Mouse (Mus musculus): ENCODE data around the gene Dpf1. TPM values are rescaled to one million over a fixed set of nuclear protein-coding genes. Genes with fewer than 3 reads are reported as not detected.

Gene Dpf1
- total and polyA plus RNA-seq, 2 experiments: 0.28 TPM; not detected in 1

DNA sequence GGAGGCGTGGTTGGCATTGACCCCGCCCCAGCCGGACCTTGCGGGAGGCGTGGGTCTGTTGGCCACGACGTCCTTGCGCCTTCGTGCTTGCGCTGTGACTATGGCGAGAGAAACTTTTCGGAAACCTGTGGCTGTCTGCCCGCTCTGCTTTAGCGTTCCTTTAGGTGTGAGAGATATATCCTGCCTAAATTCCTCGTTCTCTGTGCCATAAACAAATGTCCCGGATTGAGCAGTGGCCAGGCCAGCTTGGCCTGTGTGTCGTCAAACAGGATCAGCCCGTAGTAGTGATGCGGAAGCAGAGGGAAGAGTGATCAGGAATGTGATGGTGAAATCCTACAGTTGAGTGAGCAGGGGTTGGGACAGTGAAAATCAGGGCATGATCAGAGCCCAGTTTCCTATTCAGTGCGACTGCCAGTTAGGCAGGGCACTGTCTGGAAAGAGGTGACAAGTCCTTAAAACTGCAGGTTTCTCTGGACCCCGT, 21.6 kb upstream of the Dpf1 start:
- no peak for TF ChIP-seq CTCF (IDR thresholded peaks at IDR 0.05; ENCODE audit: low read depth, low read length)
- TF ChIP-seq POLR2A (IDR thresholded peaks at IDR 0.05; ENCODE audit: extremely low read depth, insufficient read depth, low read length): no peak
- Histone ChIP-seq H3K36me3 (ENCODE audit: control insufficient read depth, insufficient read depth, low read length) (no peaks in the 10 kb centered on the region), H3K27me3 (ENCODE audit: control insufficient read depth, insufficient read depth, low read length) (no peaks in the 10 kb centered on the region), H3K27ac (replicated peaks; ENCODE audit: insufficient read depth, low read depth, low read length) (peak overlapping the region; percentile 82), H3K4me3 (ENCODE audit: insufficient read depth, low read depth, low read length) (peak overlapping the region; percentile 96), H3K4me1 (ENCODE audit: control insufficient read depth, insufficient read depth, low read length) (peaks cover 4% of the 10 kb centered on the region; the same call in 1 of the 2 replicates), H3K79me2 (ENCODE audit: control insufficient read depth, insufficient read depth, low read length) (peaks cover 5% of the 10 kb centered on the region; the same call in 1 of the 2 replicates), H3K9ac (ENCODE audit: low read depth, low read length) (peak overlapping the region; percentile 75)
- WGBS: 8% methylated on average over 21 of the region's 21 CpGs
- peak; percentile 72 for DNase-seq (ENCODE audit: extremely low read depth, low read depth, low spot score)

DNA sequence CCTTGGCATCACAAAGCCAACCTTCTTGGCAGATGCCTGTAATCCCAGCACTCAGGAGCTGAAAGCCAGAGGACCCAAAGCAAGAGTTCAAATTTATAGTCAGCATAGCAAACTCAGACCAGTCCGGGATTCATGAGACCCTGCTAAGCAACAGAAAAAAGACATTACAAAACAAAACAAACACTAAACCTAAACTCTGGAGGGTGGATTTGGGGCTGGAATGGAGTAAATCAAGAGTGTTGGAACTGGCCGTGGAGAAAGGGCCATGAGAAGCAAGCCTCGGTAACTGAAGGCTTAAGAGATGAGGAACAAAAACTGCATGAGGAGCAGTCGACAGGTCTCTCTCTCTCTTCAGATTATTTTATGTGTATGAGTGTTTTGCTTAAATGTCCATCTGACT, 19.9 kb upstream of the Dpf1 start:
- TF ChIP-seq CTCF (IDR thresholded peaks at IDR 0.05; ENCODE audit: low read depth, low read length): no peak
- no peak for TF ChIP-seq POLR2A (IDR thresholded peaks at IDR 0.05; ENCODE audit: extremely low read depth, insufficient read depth, low read length)
- H3K27me3 ChIP-seq (ENCODE audit: control insufficient read depth, insufficient read depth, low read length): no peaks in the 10 kb centered on the region
- WGBS: 86% methylated on average over 4 of the region's 4 CpGs

DNA sequence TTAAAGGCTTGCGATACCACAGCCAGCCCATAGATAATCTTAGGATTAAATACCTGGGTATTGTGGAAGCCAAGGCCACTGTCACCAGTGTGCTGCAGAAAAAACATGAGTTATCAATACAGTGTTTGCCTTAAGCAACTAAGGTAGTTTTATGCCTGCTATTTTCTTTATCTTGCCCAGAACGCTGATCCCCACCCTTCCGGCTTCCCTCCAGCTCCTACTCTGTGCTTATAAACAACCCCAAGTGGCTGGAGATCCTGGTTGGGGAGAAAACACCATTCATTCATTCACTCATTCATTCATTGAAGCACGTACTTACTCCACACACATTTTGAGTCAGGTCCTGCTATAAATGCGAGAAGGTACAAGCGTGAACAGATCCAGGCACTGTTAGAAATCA, 19.2 kb upstream of the Dpf1 start:
- no peak for DNase-seq (ENCODE audit: extremely low read depth, low read depth, low spot score)
- 93% methylated on average over 6 of the region's 6 CpGs for WGBS
- Histone ChIP-seq H3K4me1 (ENCODE audit: control insufficient read depth, insufficient read depth, low read length) (peaks cover 4% of the 10 kb centered on the region; the same call in 1 of the 2 replicates), H3K9ac (ENCODE audit: low read depth, low read length) (no peak overlapping the region), H3K4me3 (ENCODE audit: insufficient read depth, low read depth, low read length) (no peak overlapping the region), H3K27me3 (ENCODE audit: control insufficient read depth, insufficient read depth, low read length) (no peaks in the 10 kb centered on the region), H3K36me3 (ENCODE audit: control insufficient read depth, insufficient read depth, low read length) (no peaks in the 10 kb centered on the region), H3K27ac (replicated peaks; ENCODE audit: insufficient read depth, low read depth, low read length) (no peak overlapping the region), H3K79me2 (ENCODE audit: control insufficient read depth, insufficient read depth, low read length) (peaks cover 5% of the 10 kb centered on the region; the same call in 1 of the 2 replicates)
- TF ChIP-seq POLR2A (IDR thresholded peaks at IDR 0.05; ENCODE audit: extremely low read depth, insufficient read depth, low read length) (no peak), CTCF (IDR thresholded peaks at IDR 0.05; ENCODE audit: low read depth, low read length) (no peak)

More for the DNA sequence above, 19.9 kb upstream of the Dpf1 start:
- Histone ChIP-seq H3K4me1 (ENCODE audit: control insufficient read depth, insufficient read depth, low read length) (peaks cover 4% of the 10 kb centered on the region; the same call in 1 of the 2 replicates), H3K36me3 (ENCODE audit: control insufficient read depth, insufficient read depth, low read length) (no peaks in the 10 kb centered on the region), H3K9ac (ENCODE audit: low read depth, low read length) (no peak overlapping the region), H3K4me3 (ENCODE audit: insufficient read depth, low read depth, low read length) (no peak overlapping the region), H3K27ac (replicated peaks; ENCODE audit: insufficient read depth, low read depth, low read length) (no peak overlapping the region), H3K79me2 (ENCODE audit: control insufficient read depth, insufficient read depth, low read length) (peaks cover 5% of the 10 kb centered on the region; the same call in 1 of the 2 replicates)
- DNase-seq (ENCODE audit: extremely low read depth, low read depth, low spot score): no peak

DNA sequence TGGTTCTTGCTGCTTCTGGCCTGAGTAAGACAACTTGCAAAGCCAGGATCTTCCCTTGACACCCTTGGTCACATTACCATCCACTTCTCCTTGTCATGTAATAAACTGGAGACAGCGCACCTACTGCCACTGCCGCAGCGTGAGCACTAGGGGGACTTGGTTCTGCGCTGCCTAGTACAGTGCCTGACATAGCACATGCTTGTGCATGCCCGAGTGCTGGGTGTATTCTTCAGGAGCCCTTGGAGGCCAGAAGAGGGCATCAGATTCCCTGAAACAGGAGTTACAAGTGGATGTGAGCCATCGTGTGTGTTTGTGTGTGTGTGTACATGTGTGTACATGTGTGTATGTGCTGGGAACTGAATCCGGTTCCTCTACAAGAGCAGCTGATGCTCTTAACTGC, 16.3 kb upstream of the Dpf1 start:
- H3K4me3 ChIP-seq (ENCODE audit: insufficient read depth, low read depth, low read length): no peak overlapping the region
- H3K27me3 ChIP-seq (ENCODE audit: control insufficient read depth, insufficient read depth, low read length): no peaks in the 10 kb centered on the region
- H3K9ac ChIP-seq (ENCODE audit: low read depth, low read length): no peak overlapping the region
- H3K4me1 ChIP-seq (ENCODE audit: control insufficient read depth, insufficient read depth, low read length): peaks cover 6% of the 10 kb centered on the region
- TF ChIP-seq POLR2A (IDR thresholded peaks at IDR 0.05; ENCODE audit: extremely low read depth, insufficient read depth, low read length) (no peak), CTCF (IDR thresholded peaks at IDR 0.05; ENCODE audit: low read depth, low read length) (no peak)
- H3K79me2 ChIP-seq (ENCODE audit: control insufficient read depth, insufficient read depth, low read length): no peaks in the 10 kb centered on the region
- no peaks in the 10 kb centered on the region for H3K36me3 ChIP-seq (ENCODE audit: control insufficient read depth, insufficient read depth, low read length)
- no peak overlapping the region for H3K27ac ChIP-seq (replicated peaks; ENCODE audit: insufficient read depth, low read depth, low read length)
- 90% methylated on average over 7 of the region's 7 CpGs for WGBS
- no peak for DNase-seq (ENCODE audit: extremely low read depth, low read depth, low spot score)

DNA sequence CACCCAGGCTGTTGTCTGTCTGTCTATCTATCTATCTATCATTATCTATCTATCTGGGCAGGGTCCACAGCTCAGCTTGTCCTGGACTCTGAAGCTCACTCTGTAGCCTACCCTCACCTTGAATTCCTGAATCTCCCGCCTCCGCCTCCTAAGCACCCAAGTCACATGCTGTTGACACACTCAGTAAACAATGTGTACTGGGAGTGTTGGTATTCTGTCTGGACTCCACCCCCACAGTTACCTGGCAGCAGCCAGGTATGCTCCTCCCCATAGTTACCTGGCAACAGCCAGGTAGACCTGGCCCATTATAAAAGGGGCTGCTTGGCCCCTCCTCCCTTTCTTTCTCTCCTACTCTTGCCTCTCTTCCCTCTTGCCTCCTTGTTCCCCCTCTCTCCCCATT, 15.7 kb upstream of the Dpf1 start:
- Histone ChIP-seq H3K79me2 (ENCODE audit: control insufficient read depth, insufficient read depth, low read length) (no peaks in the 10 kb centered on the region), H3K36me3 (ENCODE audit: control insufficient read depth, insufficient read depth, low read length) (no peaks in the 10 kb centered on the region), H3K27me3 (ENCODE audit: control insufficient read depth, insufficient read depth, low read length) (no peaks in the 10 kb centered on the region), H3K27ac (replicated peaks; ENCODE audit: insufficient read depth, low read depth, low read length) (no peak overlapping the region), H3K4me3 (ENCODE audit: insufficient read depth, low read depth, low read length) (no peak overlapping the region), H3K9ac (ENCODE audit: low read depth, low read length) (no peak overlapping the region), H3K4me1 (ENCODE audit: control insufficient read depth, insufficient read depth, low read length) (peaks cover 6% of the 10 kb centered on the region)
- DNase-seq (ENCODE audit: extremely low read depth, low read depth, low spot score): no peak
- 80% methylated on average over 2 of the region's 2 CpGs for WGBS
- no peak for TF ChIP-seq POLR2A (IDR thresholded peaks at IDR 0.05; ENCODE audit: extremely low read depth, insufficient read depth, low read length)
- TF ChIP-seq CTCF (IDR thresholded peaks at IDR 0.05; ENCODE audit: low read depth, low read length): no peak

DNA sequence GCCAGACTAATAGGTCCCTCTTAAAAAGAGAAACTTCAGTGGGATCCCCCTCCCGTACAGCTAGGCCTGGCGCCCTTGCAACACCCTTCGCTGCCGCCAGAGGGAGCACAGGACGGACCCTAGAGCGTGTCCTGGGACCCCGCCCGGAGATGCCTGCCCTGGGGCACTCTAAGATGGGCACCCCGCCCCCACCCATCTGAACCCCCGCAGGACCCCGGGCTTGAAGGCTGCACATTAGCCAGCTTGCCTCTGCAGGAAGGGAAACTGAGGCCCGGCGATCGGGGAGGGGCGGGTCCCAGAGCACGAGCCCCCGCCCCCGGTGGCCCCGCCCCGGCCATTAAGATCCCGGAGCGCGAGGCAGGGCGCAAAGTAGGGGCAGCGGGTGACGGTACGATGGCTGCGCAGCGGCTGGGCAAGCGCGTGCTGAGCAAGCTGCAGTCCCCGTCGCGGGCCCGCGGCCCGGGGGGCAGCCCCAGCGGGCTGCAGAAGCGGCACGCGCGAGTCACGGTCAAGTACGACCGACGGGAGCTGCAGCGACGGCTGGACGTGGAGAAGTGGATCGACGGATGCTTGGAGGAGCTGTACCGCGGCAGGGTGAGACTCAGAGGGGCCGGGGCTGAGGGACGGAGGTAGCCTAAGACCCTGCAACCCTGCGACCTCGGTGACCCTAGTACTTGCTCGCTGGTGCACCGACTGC, 14.7 kb upstream of the Dpf1 start, which contains the start of gene Ppp1r14a:
Gene Ppp1r14a, plus strand, starts transcription at position 367 of the 697 bp plus-strand sequence.
- no peaks in the 10 kb centered on the region for H3K36me3 ChIP-seq (ENCODE audit: control insufficient read depth, insufficient read depth, low read length)
- H3K27me3 ChIP-seq (ENCODE audit: control insufficient read depth, insufficient read depth, low read length): no peaks in the 10 kb centered on the region
- peaks cover 6% of the 10 kb centered on the region for H3K4me1 ChIP-seq (ENCODE audit: control insufficient read depth, insufficient read depth, low read length)
- no peaks in the 10 kb centered on the region for H3K79me2 ChIP-seq (ENCODE audit: control insufficient read depth, insufficient read depth, low read length)
- H3K27ac ChIP-seq (replicated peaks; ENCODE audit: insufficient read depth, low read depth, low read length): peak within 1 kb of the TSS; percentile 56
- TF ChIP-seq POLR2A (IDR thresholded peaks at IDR 0.05; ENCODE audit: extremely low read depth, insufficient read depth, low read length) (peak; percentile 66; the same call in 1 of the 2 replicates), CTCF (IDR thresholded peaks at IDR 0.05; ENCODE audit: low read depth, low read length) (peak; percentile 87)
- peak within 1 kb of the TSS; percentile 55 for H3K9ac ChIP-seq (ENCODE audit: low read depth, low read length)
- peak within 1 kb of the TSS; percentile 91 for H3K4me3 ChIP-seq (ENCODE audit: insufficient read depth, low read depth, low read length)
- no peak for DNase-seq (ENCODE audit: extremely low read depth, low read depth, low spot score)
- 4% methylated on average over 59 of the region's 59 CpGs for WGBS

Measured in liver, adult 2 months (tissue).